Mouse (Mus musculus) liver, postnatal 0 days (tissue): Measurements from ENCODE around the gene Nop2.

Experiments
- CTCF ChIP-seq: sonication (generic); IDR thresholded peaks from 2 replicates; pipeline ENCODE4 v1.5.1; 2016; ENCODE audit warnings: antibody characterized with exemption, low read depth
- EP300 ChIP-seq: IDR thresholded peaks from 2 replicates; pipeline ENCODE4 v1.6.1; 2016; ENCODE audit warnings: antibody characterized with exemption, low read depth, mild to moderate bottlenecking

- TF ChIP-seq CTCF (no peak), EP300 (no peak)
These were observed 27.3 kb downstream of the Nop2 start for GRCm38 (mm10) chr6:125158944-125159492.
